Mouse (Mus musculus) megakaryocyte, embryonic 14.5 days (primary cell): ENCODE data around the gene Tead1. TPM values are rescaled to one million over a fixed set of nuclear protein-coding genes. Genes with fewer than 3 reads are reported as not detected.

Experiments
- H3K27me3 ChIP-seq: replicated peaks from 2 replicates; pipeline ENCODE3; 2012; ENCODE audit warnings: inconsistent platforms
- H3K36me3 ChIP-seq: replicated peaks from 2 replicates; pipeline ENCODE3; 2012; ENCODE audit warnings: low read length, inconsistent platforms, mixed read lengths
- H3K4me1 ChIP-seq: 2 replicates; pipeline ENCODE4 v1.6.1; 2012; ENCODE audit warnings: inconsistent platforms
- H3K4me3 ChIP-seq: replicated peaks from 2 replicates; pipeline ENCODE3; 2012; ENCODE audit warnings: moderate library complexity, mild to moderate bottlenecking, inconsistent platforms
- H3K9me3 ChIP-seq: 2 replicates; pipeline ENCODE4 v1.6.1; 2012; ENCODE audit warnings: inconsistent platforms
- FLI1 ChIP-seq: IDR thresholded peaks from 2 replicates; pipeline ENCODE4 v1.6.1; 2012; ENCODE audit warnings: low read length, inconsistent platforms, mixed read lengths
- GATA1 ChIP-seq: IDR thresholded peaks from 3 replicates; pipeline ENCODE4 v1.6.1; 2012; ENCODE audit warnings: mixed read lengths, low read length, inconsistent platforms, borderline replicate concordance
- polyA plus RNA-seq: library from polyadenylated mRNA; stranded (reverse); fragments of >175 nt; gene quantifications from 2 replicates; pipeline ENCODE4 v1.2.3, GENCODE M21; 2012; ENCODE audit warnings: low replicate concordance; ENCODE audit not compliant: insufficient read depth

Tead1 gene
- polyA plus RNA-seq, 1 experiment: not detected

DNA sequence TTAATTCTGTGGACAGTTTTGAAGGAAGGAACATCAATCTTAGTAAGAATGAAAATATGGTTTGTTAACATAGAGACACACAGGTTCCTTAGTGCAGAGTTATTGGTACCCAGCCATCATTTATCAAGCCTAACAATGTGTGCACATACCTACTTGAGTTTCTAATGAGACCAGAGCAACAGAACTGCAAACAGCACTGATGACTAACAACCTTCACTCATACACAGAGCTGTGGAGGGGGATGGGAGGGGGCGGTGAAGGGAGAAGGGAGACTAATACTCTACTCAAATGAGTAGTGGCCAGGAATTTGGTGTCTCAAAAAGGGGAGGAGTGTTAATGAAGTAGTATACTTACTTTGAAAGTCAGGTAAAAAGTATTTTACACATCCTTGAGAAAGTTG, 263.9 kb downstream of the Tead1 start:
- no peaks in the 10 kb centered on the region for H3K4me1 ChIP-seq
- no peak overlapping the region for H3K4me3 ChIP-seq
- peaks cover 3% of the 10 kb centered on the region for H3K27me3 ChIP-seq
- no peaks in the 10 kb centered on the region for H3K9me3 ChIP-seq
- H3K36me3 ChIP-seq: no peaks in the 10 kb centered on the region
- TF ChIP-seq GATA1: no peak

DNA sequence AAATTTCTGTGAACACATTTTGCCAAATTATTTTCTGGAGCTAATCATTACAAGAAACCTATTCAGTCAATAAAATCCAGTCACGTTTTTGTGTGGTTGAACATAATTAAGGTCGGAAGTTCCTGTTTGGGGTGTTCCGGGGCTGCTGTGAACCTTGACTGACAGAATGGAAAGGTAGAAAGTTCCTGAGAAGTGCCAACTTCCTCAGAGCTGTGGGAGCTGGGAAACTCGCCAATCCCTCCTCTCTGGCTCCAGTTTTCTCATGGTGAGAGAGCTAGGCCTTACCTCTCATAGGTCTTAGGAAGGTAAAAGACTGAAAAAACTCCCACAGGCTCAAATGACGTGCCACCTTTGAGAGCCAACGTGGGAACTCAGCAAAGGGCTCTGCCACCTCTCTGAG, 267.6 kb downstream of the Tead1 start:
- no peak for TF ChIP-seq GATA1
- no peak for TF ChIP-seq FLI1
- no peaks in the 10 kb centered on the region for H3K36me3 ChIP-seq
- no peaks in the 10 kb centered on the region for H3K4me1 ChIP-seq
- H3K27me3 ChIP-seq: peaks cover 12% of the 10 kb centered on the region
- H3K9me3 ChIP-seq: no peaks in the 10 kb centered on the region
- no peak overlapping the region for H3K4me3 ChIP-seq

DNA sequence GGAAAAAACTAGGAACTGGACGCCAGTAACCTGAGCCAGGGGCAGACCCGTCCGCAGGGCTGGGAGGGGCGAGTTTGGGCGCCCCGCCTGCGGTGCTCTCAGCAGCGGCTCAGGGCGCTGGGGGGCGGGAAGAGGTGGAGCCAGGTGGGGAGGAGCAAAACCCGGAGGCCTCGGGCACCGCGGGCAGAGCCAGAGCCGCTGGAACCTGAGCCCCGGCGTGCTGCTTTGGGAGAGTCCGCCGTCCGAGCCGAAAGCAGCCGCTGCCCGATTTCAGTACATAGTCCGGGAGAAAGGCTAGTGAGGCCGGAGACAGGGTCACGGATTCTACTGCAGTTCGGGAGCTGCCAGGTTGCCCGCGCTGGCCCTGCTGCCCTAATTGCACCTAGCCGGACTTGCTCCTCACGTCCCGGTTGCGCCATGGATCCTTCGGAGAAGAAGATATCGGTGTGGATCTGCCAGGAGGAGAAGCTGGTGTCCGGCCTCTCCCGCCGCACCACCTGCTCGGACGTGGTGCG, 274.7 kb downstream of the Tead1 start, which contains the start of gene Rassf10:
Rassf10 (plus strand) TSS at position 186 of the 515 bp plus-strand sequence.
- Histone ChIP-seq H3K4me3 (peak within 1 kb of the TSS; percentile 62), H3K4me1 (peaks cover 7% of the 10 kb centered on the region; the same call in 1 of the 2 replicates), H3K36me3 (no peaks in the 10 kb centered on the region), H3K9me3 (peaks cover 18% of the 10 kb centered on the region), H3K27me3 (peaks cover 61% of the 10 kb centered on the region)
- no peak for TF ChIP-seq GATA1

DNA sequence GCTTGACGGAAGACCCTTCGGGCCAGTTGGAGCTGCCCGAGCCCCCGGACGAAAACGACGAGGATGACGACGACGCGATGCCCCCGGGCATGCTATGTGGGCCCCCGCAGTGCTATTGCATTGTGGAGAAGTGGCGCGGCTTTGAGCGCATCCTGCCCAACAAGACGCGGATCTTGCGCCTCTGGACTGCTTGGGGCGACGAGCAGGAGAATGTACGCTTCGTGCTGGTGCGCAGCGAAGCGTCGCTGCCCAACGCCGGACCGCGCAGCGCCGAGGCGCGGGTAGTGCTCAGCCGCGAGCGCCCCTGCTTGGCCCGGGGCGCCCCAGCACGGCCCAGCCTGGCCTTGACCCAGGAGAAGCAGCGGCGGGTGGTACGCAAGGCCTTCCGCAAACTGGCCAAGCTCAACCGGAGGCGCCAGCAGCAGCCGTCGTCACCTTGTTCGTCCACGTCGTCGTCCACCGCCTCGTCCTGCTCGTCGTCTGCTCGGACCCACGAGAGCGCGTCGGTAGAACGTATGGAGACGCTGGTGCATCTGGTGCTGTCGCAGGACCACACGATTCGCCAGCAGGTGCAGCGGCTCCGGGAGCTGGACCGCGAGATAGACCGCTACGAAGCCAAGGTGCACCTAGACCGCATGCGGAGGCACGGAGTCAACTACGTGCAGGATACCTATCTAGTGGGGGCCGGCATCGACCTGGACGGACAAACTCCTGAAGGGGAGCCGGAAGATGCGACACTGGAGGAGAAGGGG, 275.4 kb downstream of the Tead1 start:
- Histone ChIP-seq H3K36me3 (no peaks in the 10 kb centered on the region), H3K4me1 (peaks cover 7% of the 10 kb centered on the region; the same call in 1 of the 2 replicates), H3K9me3 (peaks cover 18% of the 10 kb centered on the region), H3K4me3 (peak overlapping the region; percentile 62), H3K27me3 (peaks cover 57% of the 10 kb centered on the region)
- no peak for TF ChIP-seq FLI1
- TF ChIP-seq GATA1: no peak

DNA sequence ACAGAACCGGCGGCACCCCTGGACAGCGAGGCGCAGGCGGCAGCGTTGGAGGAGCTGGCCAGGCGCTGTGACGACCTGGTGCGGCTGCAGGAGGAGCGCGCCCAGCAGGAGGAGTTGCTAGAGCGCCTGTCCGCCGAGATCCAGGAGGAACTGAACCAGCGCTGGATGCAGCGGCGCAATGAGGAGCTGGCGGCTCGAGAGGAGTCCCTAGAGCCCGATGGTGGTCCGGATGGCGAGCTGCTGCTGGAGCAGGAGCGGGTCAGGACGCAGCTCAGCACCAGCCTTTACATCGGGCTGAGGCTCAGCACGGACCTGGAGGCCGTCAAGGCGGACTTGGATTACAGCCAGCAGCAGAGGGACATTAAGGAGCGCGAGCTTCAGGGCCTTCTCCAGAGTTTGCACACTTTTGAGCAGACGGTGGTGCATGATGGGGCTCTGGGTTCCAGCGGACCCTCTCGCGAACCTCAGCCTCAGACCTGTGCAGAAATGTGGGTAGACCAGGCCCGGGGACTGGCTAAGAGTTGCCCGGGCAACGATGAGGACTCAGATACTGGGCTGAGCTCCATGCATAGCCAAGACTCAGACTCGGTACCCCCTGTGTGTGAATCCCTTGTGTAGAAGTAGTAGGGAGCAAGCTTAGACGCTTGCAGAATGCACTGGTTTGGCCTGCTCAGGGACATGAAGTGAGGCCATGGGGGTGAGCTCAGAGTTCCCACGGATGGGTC, 276.1 kb downstream of the Tead1 start:
- TF ChIP-seq GATA1: no peak
- no peak for TF ChIP-seq FLI1
- Histone ChIP-seq H3K36me3 (no peaks in the 10 kb centered on the region), H3K4me3 (no peak overlapping the region)

DNA sequence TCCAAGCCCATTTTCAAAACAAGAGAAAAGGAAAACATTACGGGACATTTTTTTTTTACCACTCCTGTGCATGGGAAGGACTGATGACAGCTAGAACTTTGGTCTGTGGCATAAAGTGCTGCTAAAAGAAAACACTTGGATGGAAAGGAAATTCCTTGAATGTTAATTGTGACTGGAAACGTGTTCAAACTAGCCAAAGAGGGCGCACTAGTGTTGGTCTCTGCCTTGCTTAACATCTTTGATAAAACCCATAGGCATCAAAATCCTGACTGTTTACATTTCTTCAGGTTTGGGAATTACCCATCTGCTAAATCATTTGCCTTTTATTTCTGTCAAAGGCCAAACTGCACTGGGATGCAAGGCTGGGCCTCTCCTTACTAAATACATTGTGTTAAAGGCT, 276.8 kb downstream of the Tead1 start:
- H3K4me1 ChIP-seq: peaks cover 7% of the 10 kb centered on the region; the same call in 1 of the 2 replicates
- no peak overlapping the region for H3K4me3 ChIP-seq
- TF ChIP-seq GATA1: no peak
- peaks cover 53% of the 10 kb centered on the region for H3K27me3 ChIP-seq
- H3K9me3 ChIP-seq: peaks cover 18% of the 10 kb centered on the region
- H3K36me3 ChIP-seq: no peaks in the 10 kb centered on the region

More for the DNA sequence above, 276.1 kb downstream of the Tead1 start:
- Histone ChIP-seq H3K4me1 (peaks cover 7% of the 10 kb centered on the region; the same call in 1 of the 2 replicates), H3K27me3 (peaks cover 55% of the 10 kb centered on the region), H3K9me3 (peaks cover 18% of the 10 kb centered on the region)
